Mouse (Mus musculus) hindbrain, embryonic 14.5 days (tissue): ENCODE measurements at regions not wholly inside any gene's neighbourhood (a gene's known extent, or its start where the extent isn't known, plus 50 kb on each side); places are given as distances from the start of the nearest gene placed in this dataset.
A peak's percentile ranks its signal among the peaks of the same experiment; 100 is the strongest.
"Not testable (repeated sequence)": the region's sequence is repeated elsewhere in the genome, so short reads cannot be mapped to it uniquely, and the experiment has no call there.

Experiments used
- ATAC-seq: fragments of 200-750 bp; cut with Nextera tagmentation; 2 replicates; pipeline ENCODE4 v1.8.0; 2017; ENCODE audit warnings: moderate number of reproducible peaks, mild to moderate bottlenecking, moderate TSS enrichment, moderate library complexity; ENCODE audit not compliant: low FRiP score
- DNase-seq: peaks from one replicate; pipeline ENCODE4 v3.0.0-alpha.2; 2015; ENCODE audit warnings: low spot score
- H3K27ac ChIP-seq: fragments of 300-500 bp; sonication (generic); 2 replicates; pipeline ENCODE4 v1.5.1; 2014; ENCODE audit warnings: mild to moderate bottlenecking, moderate library complexity
- H3K27me3 ChIP-seq: fragments of 300-500 bp; sonication (generic); 2 replicates; pipeline ENCODE4 v1.6.1; 2014; ENCODE audit warnings: mild to moderate bottlenecking, low read length, mixed read lengths; ENCODE audit not compliant: control insufficient read depth, insufficient read depth
- H3K36me3 ChIP-seq: fragments of 300-500 bp; sonication (generic); replicated peaks from 2 replicates; pipeline ENCODE4 v1.6.1; 2014; ENCODE audit not compliant: control insufficient read depth, insufficient read depth
- H3K4me1 ChIP-seq: fragments of 300-500 bp; sonication (generic); replicated peaks from 2 replicates; pipeline ENCODE4 v1.6.1; 2014; ENCODE audit warnings: antibody characterized with exemption, low read length, mixed read lengths; ENCODE audit not compliant: control insufficient read depth, insufficient read depth
- H3K4me2 ChIP-seq: fragments of 300-500 bp; sonication (generic); replicated peaks from 2 replicates; pipeline ENCODE4 v1.6.1; 2014; ENCODE audit warnings: mild to moderate bottlenecking, moderate library complexity
- H3K4me3 ChIP-seq: fragments of 300-500 bp; sonication (generic); replicated peaks from 2 replicates; pipeline ENCODE4 v1.5.1; 2014; ENCODE audit warnings: mild to moderate bottlenecking, low read length
- H3K9ac ChIP-seq: fragments of 300-500 bp; sonication (generic); 2 replicates; pipeline ENCODE4 v1.6.1; 2014
- H3K9me3 ChIP-seq: fragments of 300-500 bp; sonication (generic); 2 replicates; pipeline ENCODE4 v1.6.1; 2016; ENCODE audit warnings: low read length; ENCODE audit not compliant: control insufficient read depth
- WGBS: fragments of 180-500 bp; shearing (Covaris S2); extraction: QIAGEN DNeasy Blood & Tissue Kit; methylation state at CpG from one replicate; pipeline ENCODE4 v1.1.7; 2014; 5-methylcytosine and 5-hydroxymethylcytosine counted together

- not testable (repeated sequence) for H3K36me3 ChIP-seq, ATAC-seq, H3K27me3 ChIP-seq, H3K4me1 ChIP-seq, DNase-seq, H3K4me3 ChIP-seq, H3K9ac ChIP-seq, H3K27ac ChIP-seq, H3K9me3 ChIP-seq, H3K4me2 ChIP-seq
- 92% methylated on average over 5 of the region's 5 CpGs for WGBS
These were observed 200.8 kb downstream of the Gm21738 start for GRCm38 (mm10) chr14:19217916-19218315.

- no peaks in the 10 kb centered on the region for H3K36me3 ChIP-seq
- H3K9me3 ChIP-seq = 0 out of 2 replicates have a peak, but pooled peaks cover 3% of the 10 kb centered on the region
- DNase-seq (no peak), ATAC-seq (no peak)
- H3K4me3 ChIP-seq = no peak overlapping the region
- H3K9ac ChIP-seq = no peak overlapping the region
- no peaks in the 10 kb centered on the region for H3K4me1 ChIP-seq
- H3K4me2 ChIP-seq = no peak overlapping the region
- 79% methylated on average over 4 of the region's 4 CpGs for WGBS
- H3K27me3 ChIP-seq = no peaks in the 10 kb centered on the region
- H3K27ac ChIP-seq = no peak overlapping the region
These were observed 210.2 kb downstream of the Gm21738 start for GRCm38 (mm10) chr14:19208507-19208906.

- H3K4me2 ChIP-seq, H3K27ac ChIP-seq, H3K27me3 ChIP-seq, H3K9me3 ChIP-seq, H3K4me3 ChIP-seq, DNase-seq, ATAC-seq, H3K4me1 ChIP-seq, H3K36me3 ChIP-seq, H3K9ac ChIP-seq: not testable (repeated sequence)
- WGBS = 70% methylated on average over 9 of the region's 9 CpGs
These were observed 238.5 kb downstream of the Gm21738 start for GRCm38 (mm10) chr14:19180203-19180602.

GRCm38 (mm10) chr14:19178060-19178459, 240.7 kb downstream of the Gm21738 start:
- H3K4me1 ChIP-seq, H3K9me3 ChIP-seq, ATAC-seq, H3K4me3 ChIP-seq, DNase-seq, H3K4me2 ChIP-seq, H3K27ac ChIP-seq, H3K27me3 ChIP-seq, H3K36me3 ChIP-seq, H3K9ac ChIP-seq: not testable (repeated sequence)
- 59% methylated on average over 3 of the region's 3 CpGs for WGBS

- H3K9me3 ChIP-seq = no peaks in the 10 kb centered on the region
- no peak overlapping the region for H3K4me2 ChIP-seq
- H3K9ac ChIP-seq = no peak overlapping the region
- ATAC-seq (no peak), DNase-seq (peak; percentile 36)
- no peak overlapping the region for H3K4me3 ChIP-seq
- H3K27ac ChIP-seq = no peak overlapping the region
- WGBS = 15% methylated on average over 2 of the region's 2 CpGs
- no peaks in the 10 kb centered on the region for H3K27me3 ChIP-seq
- H3K4me1 ChIP-seq = no peaks in the 10 kb centered on the region
- H3K36me3 ChIP-seq = no peaks in the 10 kb centered on the region
These were observed 243.4 kb downstream of the Gm21738 start for GRCm38 (mm10) chr14:19175288-19175687.

GRCm38 (mm10) chr14:19170300-19171022, 248.3 kb downstream of the Gm21738 start:
- WGBS = 62% methylated on average over 4 of the region's 4 CpGs
- H3K9ac ChIP-seq, H3K9me3 ChIP-seq, ATAC-seq, H3K27me3 ChIP-seq, H3K36me3 ChIP-seq, H3K4me1 ChIP-seq, H3K4me2 ChIP-seq, DNase-seq, H3K27ac ChIP-seq, H3K4me3 ChIP-seq: not testable (repeated sequence)

- H3K27ac ChIP-seq = no peak overlapping the region
- no peaks in the 10 kb centered on the region for H3K9me3 ChIP-seq
- no peak overlapping the region for H3K4me2 ChIP-seq
- ATAC-seq (no peak), DNase-seq (no peak)
- no peaks in the 10 kb centered on the region for H3K4me1 ChIP-seq
- no peak overlapping the region for H3K4me3 ChIP-seq
- no peaks in the 10 kb centered on the region for H3K36me3 ChIP-seq
- H3K9ac ChIP-seq = no peak overlapping the region
- no peaks in the 10 kb centered on the region for H3K27me3 ChIP-seq
These were observed 251.9 kb downstream of the Gm21738 start for GRCm38 (mm10) chr14:19166821-19167220.

- not testable (repeated sequence) for H3K4me2 ChIP-seq, H3K27ac ChIP-seq, H3K27me3 ChIP-seq, DNase-seq, H3K4me1 ChIP-seq, H3K36me3 ChIP-seq, ATAC-seq, H3K4me3 ChIP-seq, H3K9ac ChIP-seq, H3K9me3 ChIP-seq
- 83% methylated on average over 6 of the region's 6 CpGs for WGBS
These were observed 245.8 kb upstream of the Ube2e2 start for GRCm38 (mm10) chr14:19139875-19140274.

GRCm38 (mm10) chr14:19131532-19131931, 237.5 kb upstream of the Ube2e2 start:
- no peak for ATAC-seq
- WGBS = 41% methylated on average over 1 of the region's 1 CpGs
- Histone ChIP-seq H3K27ac (no peak overlapping the region), H3K4me1 (no peaks in the 10 kb centered on the region), H3K27me3 (no peaks in the 10 kb centered on the region), H3K9ac (no peak overlapping the region), H3K4me3 (no peak overlapping the region), H3K4me2 (no peak overlapping the region), H3K9me3 (peaks cover 10% of the 10 kb centered on the region; the same call in 1 of the 2 replicates), H3K36me3 (no peaks in the 10 kb centered on the region)
- no peak for DNase-seq
